Mouse (Mus musculus): ENCODE measurements around the gene Rfx2. TPM values are rescaled to one million over a fixed set of nuclear protein-coding genes. Genes with fewer than 3 reads are reported as not detected.

Rfx2 gene
- polyA plus RNA-seq, 1 experiment from 2014 or later, result 4.8 TPM

DNA sequence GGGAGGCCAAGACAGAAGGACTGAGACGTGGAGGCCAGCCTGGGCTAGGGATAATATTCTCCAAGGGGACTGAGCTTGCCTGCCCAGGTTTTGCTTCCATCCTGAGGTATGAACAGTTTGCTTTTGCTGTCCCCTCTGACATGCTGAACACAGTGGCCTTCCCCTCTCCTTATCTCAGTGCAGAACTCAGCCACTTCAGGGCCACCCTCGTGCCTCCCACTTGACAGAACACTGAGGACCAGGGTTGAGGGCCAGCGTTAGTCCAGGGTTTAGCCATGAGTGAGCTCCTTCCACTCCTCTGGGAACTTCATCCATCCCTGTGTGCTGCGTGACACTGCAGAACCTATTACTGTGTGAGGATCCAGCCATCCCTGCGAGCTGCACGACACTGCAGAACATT, 41.5 kb downstream of the Rfx2 start:
- WGBS, result 68% methylated on average over 6 of the region's 6 CpGs
- no peak overlapping the region for H3K4me2 ChIP-seq
- no peak for TF ChIP-seq CTCF (IDR thresholded peaks at IDR 0.05; ENCODE audit: low read depth)
- no peaks in the 10 kb centered on the region for H3K36me3 ChIP-seq (ENCODE audit: insufficient read depth)
- H3K9ac ChIP-seq, result no peak overlapping the region
- no peaks in the 10 kb centered on the region for H3K4me1 ChIP-seq (ENCODE audit: insufficient read depth)
- H3K9me3 ChIP-seq (ENCODE audit: low read depth, low read length), result no peaks in the 10 kb centered on the region
- no peaks in the 10 kb centered on the region for H3K27me3 ChIP-seq (ENCODE audit: insufficient read depth, low read length)
- no peak overlapping the region for H3K4me3 ChIP-seq (ENCODE audit: low read depth, low read length)
- no peak for ATAC-seq (ENCODE audit: insufficient read depth)
- H3K27ac ChIP-seq (ENCODE audit: low read depth), result no peak overlapping the region
- no peak for DNase-seq

DNA sequence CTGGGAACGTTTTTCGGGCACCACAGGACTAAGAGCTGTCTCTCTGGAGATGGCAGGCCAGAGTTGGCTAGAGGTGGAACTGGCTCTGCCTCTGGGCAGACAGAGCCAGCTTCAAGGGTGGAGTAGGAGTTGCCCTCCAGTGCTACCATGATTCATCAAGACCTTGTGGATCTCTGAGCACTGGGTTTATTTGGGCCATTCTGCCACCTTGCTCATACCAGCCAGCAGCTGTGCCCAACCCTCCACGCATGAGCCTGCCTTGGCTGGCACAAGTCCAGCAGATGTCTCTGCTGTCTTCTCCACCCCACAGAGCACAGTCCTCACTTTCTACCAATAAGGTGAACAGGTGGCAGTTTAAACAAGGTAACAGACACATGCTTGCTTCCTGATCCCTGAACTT, 41.9 kb downstream of the Rfx2 start:
- H3K27ac ChIP-seq (ENCODE audit: low read depth), result no peak overlapping the region
- H3K9ac ChIP-seq, result no peak overlapping the region
- no peak for DNase-seq
- no peak overlapping the region for H3K4me3 ChIP-seq (ENCODE audit: low read depth, low read length)
- H3K27me3 ChIP-seq (ENCODE audit: insufficient read depth, low read length), result no peaks in the 10 kb centered on the region
- WGBS, result 60% methylated on average over 3 of the region's 3 CpGs
- H3K36me3 ChIP-seq (ENCODE audit: insufficient read depth), result no peaks in the 10 kb centered on the region
- no peak for TF ChIP-seq CTCF (IDR thresholded peaks at IDR 0.05; ENCODE audit: low read depth)
- H3K4me1 ChIP-seq (ENCODE audit: insufficient read depth), result no peaks in the 10 kb centered on the region
- H3K9me3 ChIP-seq (ENCODE audit: low read depth, low read length), result no peaks in the 10 kb centered on the region
- no peak for ATAC-seq (ENCODE audit: insufficient read depth)
- H3K4me2 ChIP-seq, result no peak overlapping the region

DNA sequence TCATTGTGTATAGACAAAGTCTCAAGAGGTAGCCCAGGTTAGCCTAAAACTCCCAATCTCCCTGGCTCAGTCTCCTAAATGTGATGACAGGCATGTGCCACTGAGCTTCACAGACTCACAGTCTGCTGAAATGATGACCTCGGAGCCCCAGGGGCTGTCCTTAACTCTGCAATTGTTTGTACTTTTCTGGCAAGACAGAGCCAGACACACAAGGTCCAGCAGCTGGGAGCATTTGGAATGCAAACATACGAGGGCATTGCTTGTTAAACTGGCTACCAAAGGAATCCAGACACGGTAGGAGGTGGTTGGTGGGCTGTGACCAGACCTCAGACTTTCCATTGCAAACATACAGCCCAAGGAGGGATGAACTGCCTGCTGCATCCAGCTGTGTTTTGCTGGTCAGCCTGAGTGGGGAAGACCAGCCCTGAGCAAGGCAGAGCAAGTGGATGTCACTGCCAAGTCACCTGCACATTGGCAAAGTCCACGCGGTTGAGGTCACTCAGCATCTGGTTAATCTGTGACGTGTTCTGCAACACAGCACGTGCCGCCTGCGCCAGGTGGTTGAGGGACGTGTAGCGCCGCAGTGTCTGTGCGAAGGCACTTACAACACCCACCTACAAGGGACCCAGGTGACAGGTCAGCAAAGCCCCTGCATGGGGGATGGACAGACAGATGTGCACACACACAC, 50.4 kb downstream of the Rfx2 start:
- no peaks in the 10 kb centered on the region for H3K27me3 ChIP-seq (ENCODE audit: insufficient read depth, low read length)
- no peak overlapping the region for H3K4me2 ChIP-seq
- no peak for ATAC-seq (ENCODE audit: insufficient read depth)
- H3K36me3 ChIP-seq (ENCODE audit: insufficient read depth), result no peaks in the 10 kb centered on the region
- H3K4me1 ChIP-seq (ENCODE audit: insufficient read depth), result no peaks in the 10 kb centered on the region
- DNase-seq, result no peak
- TF ChIP-seq CTCF (IDR thresholded peaks at IDR 0.05; ENCODE audit: low read depth), result no peak
- 70% methylated on average over 13 of the region's 13 CpGs for WGBS
- no peak overlapping the region for H3K9ac ChIP-seq
- no peak overlapping the region for H3K27ac ChIP-seq (ENCODE audit: low read depth)
- H3K4me3 ChIP-seq (ENCODE audit: low read depth, low read length), result no peak overlapping the region
- no peaks in the 10 kb centered on the region for H3K9me3 ChIP-seq (ENCODE audit: low read depth, low read length)

DNA sequence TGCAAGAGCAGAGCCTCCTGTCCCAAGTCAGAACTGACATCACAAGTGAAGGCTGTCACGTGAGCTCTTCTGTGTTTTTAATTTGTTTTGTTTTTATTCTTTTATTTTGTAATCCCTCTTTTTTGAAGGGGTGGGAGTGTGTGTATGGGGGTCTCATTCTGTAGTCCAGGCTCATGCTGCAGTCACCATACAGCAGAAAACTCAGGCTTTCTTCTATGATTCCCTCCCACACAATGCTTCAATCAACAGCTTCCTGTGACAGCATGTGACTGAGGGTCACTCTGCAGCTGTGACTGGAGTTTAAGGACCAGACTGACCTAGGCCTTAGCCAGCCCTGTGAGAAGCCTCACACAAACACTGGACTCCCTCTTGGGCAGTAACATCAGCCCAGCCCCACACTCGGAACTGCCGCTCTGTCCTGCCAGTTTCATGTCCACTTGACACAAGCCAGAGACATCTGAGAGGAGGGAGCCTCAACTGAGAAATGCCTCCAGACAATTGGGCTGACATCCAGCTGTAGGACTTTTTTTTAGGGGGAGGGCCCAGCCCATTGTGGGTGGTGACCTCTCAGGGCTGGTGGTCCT, 51.9 kb downstream of the Rfx2 start:
- DNase-seq, result peak; percentile 26
- peak; percentile 55; the same call in 1 of the 2 replicates for ATAC-seq (ENCODE audit: insufficient read depth)
- Histone ChIP-seq H3K27me3 (ENCODE audit: insufficient read depth, low read length) (no peaks in the 10 kb centered on the region), H3K4me1 (ENCODE audit: insufficient read depth) (no peaks in the 10 kb centered on the region), H3K9ac (no peak overlapping the region), H3K27ac (ENCODE audit: low read depth) (no peak overlapping the region), H3K36me3 (ENCODE audit: insufficient read depth) (no peaks in the 10 kb centered on the region), H3K9me3 (ENCODE audit: low read depth, low read length) (no peaks in the 10 kb centered on the region), H3K4me3 (ENCODE audit: low read depth, low read length) (no peak overlapping the region), H3K4me2 (no peak overlapping the region)
- 38% methylated on average over 3 of the region's 3 CpGs for WGBS
- TF ChIP-seq CTCF (IDR thresholded peaks at IDR 0.05; ENCODE audit: low read depth), result no peak

DNA sequence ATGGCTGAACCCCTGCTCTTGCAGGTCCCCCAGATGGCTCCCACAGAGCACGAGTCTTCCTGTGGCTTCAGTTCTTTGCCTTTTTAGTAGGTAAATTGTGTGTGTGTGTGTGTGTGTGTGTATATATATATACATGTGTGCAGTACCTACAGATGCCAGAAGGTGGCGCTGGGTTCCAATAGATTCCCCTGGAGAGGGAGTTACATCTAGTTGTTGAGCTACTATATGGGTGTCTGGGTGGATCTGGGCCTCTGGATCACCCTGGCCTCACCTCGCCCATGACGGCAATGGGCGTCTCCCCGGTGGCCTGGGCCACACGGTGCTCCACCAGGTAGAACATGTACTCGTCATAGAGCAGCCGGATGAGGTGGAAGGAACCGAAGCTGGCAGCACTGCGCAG, 53.2 kb downstream of the Rfx2 start:
- no peaks in the 10 kb centered on the region for H3K27me3 ChIP-seq (ENCODE audit: insufficient read depth, low read length)
- no peaks in the 10 kb centered on the region for H3K4me1 ChIP-seq (ENCODE audit: insufficient read depth)
- no peak overlapping the region for H3K4me2 ChIP-seq
- no peaks in the 10 kb centered on the region for H3K36me3 ChIP-seq (ENCODE audit: insufficient read depth)
- no peak overlapping the region for H3K4me3 ChIP-seq (ENCODE audit: low read depth, low read length)
- no peaks in the 10 kb centered on the region for H3K9me3 ChIP-seq (ENCODE audit: low read depth, low read length)
- peak; percentile 19; the same call in 1 of the 2 replicates for TF ChIP-seq CTCF (IDR thresholded peaks at IDR 0.05; ENCODE audit: low read depth)
- H3K9ac ChIP-seq, result no peak overlapping the region
- DNase-seq, result no peak
- ATAC-seq (ENCODE audit: insufficient read depth), result no peak
- no peak overlapping the region for H3K27ac ChIP-seq (ENCODE audit: low read depth)
- WGBS, result 91% methylated on average over 11 of the region's 11 CpGs

DNA sequence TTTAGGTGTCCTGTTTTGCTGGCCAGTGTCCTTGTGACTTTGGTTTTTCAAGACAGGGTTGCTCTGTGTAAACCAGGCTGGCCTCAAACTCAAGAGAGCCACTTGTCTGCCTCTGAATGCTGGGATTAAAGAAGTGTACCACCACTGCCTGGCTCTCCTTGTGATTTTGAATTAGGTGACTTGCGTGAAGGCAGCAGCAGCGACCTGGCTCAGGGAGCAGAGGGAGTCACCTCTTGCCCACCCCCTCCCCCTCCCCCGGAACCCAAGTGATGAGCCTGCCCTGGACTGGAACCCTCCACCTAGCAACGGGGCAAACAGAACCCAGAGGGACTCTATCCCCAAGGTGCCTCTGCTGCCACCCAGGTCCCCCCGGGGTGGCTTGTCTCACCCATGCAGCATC, 60.9 kb downstream of the Rfx2 start, which contains the start of gene Prr22:
TSS of gene Prr22 (plus strand) at position 301 of the 400 bp plus-strand sequence.
- Histone ChIP-seq H3K27me3 (ENCODE audit: insufficient read depth, low read length) (no peaks in the 10 kb centered on the region), H3K4me1 (ENCODE audit: insufficient read depth) (0 out of 2 replicates have a peak, but pooled peaks cover 3% of the 10 kb centered on the region), H3K4me3 (ENCODE audit: low read depth, low read length) (no peak within 1 kb of the TSS), H3K4me2 (no peak within 1 kb of the TSS), H3K27ac (ENCODE audit: low read depth) (no peak within 1 kb of the TSS), H3K9ac (no peak within 1 kb of the TSS), H3K9me3 (ENCODE audit: low read depth, low read length) (no peaks in the 10 kb centered on the region), H3K36me3 (ENCODE audit: insufficient read depth) (peaks cover 44% of the 10 kb centered on the region)
- no peak for DNase-seq
- ATAC-seq (ENCODE audit: insufficient read depth), result no peak
- 94% methylated on average over 5 of the region's 5 CpGs for WGBS
- TF ChIP-seq CTCF (IDR thresholded peaks at IDR 0.05; ENCODE audit: low read depth), result no peak

DNA sequence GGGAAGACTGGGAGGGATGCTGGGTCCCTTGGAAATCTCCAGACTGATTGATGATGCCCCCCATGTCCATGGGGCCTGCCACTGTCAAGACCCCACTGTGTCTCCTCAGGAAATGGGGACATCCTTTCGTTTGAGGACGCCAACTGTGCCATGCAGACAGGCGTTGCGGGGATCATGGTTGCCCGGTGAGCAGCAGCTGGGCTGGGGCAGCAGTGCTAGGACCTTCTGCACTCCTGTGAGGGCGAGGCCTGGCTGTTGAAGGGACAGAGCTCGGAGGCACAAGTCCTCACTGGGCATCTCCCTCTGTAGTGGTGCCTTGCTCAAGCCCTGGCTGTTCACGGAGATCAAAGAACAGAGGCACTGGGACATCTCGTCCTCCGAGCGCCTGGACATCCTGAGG, 61.9 kb downstream of the Rfx2 start:
- Histone ChIP-seq H3K27ac (ENCODE audit: low read depth) (no peak overlapping the region), H3K4me2 (no peak overlapping the region), H3K27me3 (ENCODE audit: insufficient read depth, low read length) (no peaks in the 10 kb centered on the region), H3K4me3 (ENCODE audit: low read depth, low read length) (no peak overlapping the region), H3K4me1 (ENCODE audit: insufficient read depth) (0 out of 2 replicates have a peak, but pooled peaks cover 3% of the 10 kb centered on the region), H3K9ac (no peak overlapping the region), H3K9me3 (ENCODE audit: low read depth, low read length) (no peaks in the 10 kb centered on the region), H3K36me3 (ENCODE audit: insufficient read depth) (peaks cover 44% of the 10 kb centered on the region)
- DNase-seq (no peak), ATAC-seq (ENCODE audit: insufficient read depth) (no peak)
- WGBS, result 92% methylated on average over 11 of the region's 11 CpGs
- TF ChIP-seq CTCF (IDR thresholded peaks at IDR 0.05; ENCODE audit: low read depth), result no peak

Measured in lung, embryonic 14.5 days (tissue).